Mouse (Mus musculus) megakaryocyte-erythroid progenitor cell, adult 5-6 weeks (primary cell): ENCODE results near the gene Mepce. TPM values are rescaled to one million over a fixed set of nuclear protein-coding genes. Genes with fewer than 3 reads are reported as not detected.

Source experiments
- ATAC-seq: replicated peaks from 2 replicates; pipeline ENCODE4 v1.8.0; 2016; ENCODE audit warnings: mild to moderate bottlenecking, inconsistent platforms; ENCODE audit not compliant: severe bottlenecking, poor library complexity, low FRiP score, low TSS enrichment
- total RNA-seq, 2 experiments: library from RNA; stranded (forward) in 1 of 2; stranded (reverse) in 1 of 2; fragments of 200-1000, 215-1000 nt in 1 of 2; fragments of >200 nt in 1 of 2; fragmentation: Nextera tagmentation in 1 of 2; gene quantifications; 2 replicates each; pipeline ENCODE4 v1.2.3; 2014 to 2017

Gene Mepce
- total RNA-seq, 2 experiments from 2014 or later: 26.7 to 59.2 TPM

DNA sequence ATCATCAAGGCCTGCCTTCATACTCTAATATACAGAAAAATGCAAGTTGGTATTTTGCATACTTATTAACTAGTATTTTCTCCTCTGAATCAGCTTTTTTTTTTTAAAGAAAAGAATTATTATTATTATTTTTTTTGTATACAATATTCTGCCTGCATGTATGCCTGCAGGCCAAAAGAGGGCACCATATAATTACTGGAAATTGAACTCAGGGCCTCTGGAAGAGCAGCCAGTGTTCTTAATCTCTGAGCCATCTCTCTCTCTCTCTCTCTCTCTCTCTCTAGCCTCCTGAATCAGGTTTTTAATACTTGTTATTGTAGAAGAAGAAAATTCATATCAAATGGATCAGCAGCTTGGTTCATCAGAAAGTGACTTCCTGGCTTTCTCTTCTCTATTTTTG, 4.1 kb upstream of the Mepce start:
- no peak for ATAC-seq

DNA sequence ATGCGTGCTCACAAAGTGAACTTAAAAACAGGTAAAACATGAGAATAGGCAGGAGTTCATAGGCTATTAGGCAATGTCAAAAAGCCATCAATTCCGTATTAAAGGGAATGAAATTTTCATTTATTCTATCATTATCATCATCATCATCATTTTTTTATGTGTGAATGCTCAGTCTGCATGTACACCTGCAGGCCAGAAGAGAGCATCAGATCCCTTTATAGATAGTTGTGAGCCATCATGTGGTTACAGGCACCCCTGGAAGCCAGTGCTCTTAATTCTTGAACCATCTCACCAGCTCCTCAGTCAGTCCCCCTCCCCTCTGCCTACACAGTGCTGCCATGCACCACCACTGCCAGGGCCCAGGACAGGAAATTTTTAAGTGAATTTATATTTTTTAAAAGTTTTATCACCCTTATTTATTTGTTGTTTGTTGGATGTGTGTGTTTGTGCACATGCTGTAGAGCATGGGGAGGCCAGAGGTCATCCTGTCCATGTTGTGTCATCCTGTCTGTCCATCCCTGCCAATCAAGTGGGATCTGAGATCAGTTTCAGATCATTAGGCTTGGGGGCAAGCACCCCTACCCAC, 1.6 kb upstream of the Mepce start:
- ATAC-seq: no peak

DNA sequence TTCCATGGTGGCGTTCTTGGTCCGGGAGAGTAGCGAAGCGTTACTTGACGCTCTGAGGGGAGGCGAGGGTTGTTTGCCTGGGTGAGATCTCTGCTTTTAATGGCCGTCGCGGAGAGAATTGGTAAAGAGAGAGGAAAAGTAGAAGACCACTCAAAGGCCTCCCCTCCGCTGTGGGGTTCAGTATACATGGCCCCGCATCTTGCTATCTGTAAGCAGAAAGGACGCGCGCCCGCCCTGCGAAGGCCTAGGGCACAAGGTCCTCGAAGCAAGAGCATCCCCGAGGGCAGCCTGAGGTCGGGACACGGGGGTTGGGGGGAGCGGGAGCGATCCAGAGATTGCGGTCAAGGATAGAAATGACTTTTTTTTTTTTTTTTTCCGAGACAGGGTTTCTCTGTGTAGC, 716 bp upstream of the Mepce start:
- no peak for ATAC-seq

DNA sequence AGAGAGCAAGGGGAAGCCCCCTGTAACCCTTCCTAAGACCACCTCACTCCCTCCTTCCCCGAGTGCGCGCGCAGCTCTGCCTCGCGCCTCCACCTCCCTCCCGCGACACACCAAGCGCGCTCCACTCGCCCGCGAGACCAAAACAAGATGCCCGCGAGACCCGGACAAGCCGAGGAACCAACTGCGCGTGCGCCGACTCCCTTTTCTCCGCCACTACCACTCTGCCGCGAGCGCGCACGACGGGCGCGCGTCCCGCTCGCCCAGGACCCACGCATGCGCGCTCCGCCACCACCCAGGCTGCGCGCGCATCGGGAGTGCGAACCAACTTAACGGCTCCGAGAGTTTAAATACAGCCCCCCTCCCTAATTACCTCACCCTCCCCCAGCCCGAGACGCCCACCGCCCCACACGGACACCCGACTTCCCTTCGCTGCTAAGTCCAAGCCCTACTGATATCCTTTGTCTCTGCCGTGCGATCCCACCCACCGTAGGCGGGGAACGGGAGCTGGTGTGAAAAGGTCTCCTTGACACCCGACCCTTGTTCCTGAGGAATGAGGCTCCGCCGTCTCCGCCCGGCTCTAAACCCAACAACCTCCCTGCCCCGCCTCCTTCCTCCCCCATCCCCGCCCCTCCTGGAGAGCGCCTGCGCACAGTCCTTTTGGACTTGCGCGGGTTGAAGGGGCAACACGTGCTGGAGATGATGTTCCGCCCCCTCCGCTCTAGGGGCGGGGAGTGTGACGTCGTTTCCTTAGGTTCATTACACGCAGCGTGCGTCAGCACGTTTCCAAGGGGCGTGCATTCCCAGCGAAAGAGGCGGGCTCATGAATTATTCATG, 1.1 kb downstream of the Mepce start:
- ATAC-seq: peak; percentile 75

DNA sequence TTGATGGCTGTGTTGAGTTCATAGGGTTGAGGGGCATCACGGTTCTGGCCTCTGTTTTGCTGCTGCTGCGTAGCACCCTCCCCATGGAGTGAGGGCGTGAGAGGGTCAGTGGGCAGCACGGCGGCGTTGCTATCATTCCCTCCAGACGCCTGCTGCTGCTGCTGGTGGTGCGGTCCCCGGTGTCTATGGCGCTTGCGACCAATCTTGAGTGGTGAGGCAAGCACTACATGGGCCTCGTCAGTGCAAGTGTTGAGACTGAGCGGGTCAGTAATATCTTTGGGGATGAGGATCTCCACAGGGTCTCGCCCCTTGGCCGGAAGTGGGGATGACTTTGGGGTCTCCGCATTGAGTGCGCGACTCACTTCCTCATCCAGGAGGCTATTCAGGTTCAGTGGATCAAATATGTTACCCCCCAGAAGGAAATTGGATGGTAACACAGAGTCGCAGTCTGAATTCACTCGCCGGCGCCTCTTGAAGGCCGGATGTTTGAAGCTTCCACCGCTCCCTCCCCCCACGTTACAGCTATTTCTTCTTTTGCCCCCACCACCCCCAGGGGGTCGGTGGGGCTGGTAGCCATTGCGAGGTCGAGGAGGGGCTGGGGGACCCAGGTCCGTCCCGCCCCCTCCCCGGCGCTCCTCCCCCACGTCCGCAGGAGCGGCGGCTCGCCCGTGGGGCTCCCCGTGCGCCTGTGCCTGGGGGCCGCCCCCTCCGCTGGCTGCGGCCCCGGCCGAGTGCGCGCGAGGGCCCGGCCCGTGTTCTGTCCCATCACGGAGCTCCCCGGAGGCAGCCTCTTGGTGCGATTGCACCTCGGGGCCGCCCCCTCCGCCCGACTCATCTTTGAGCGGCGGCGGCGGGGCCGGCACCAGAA, 2.1 kb downstream of the Mepce start:
- no peak for ATAC-seq

DNA sequence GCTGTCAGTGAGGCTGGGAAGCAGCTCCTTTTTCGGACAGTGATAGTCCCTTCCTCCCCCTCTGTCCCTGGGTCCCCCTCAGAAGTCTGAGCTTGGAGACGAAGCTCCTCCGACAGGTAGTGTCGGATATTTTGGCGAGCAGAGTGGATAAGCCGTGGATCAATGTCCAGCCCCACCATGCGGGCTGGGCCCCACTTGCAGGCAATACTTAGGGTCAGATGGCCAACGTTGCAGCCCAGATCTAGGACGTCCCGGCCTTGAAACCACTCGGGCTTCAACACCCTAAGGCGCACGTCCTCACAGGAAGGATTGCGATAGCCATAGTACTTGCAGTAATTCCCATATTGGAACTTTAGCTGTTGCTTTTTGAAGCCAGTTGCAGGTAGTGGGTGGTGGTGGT, 2.9 kb downstream of the Mepce start:
- no peak for ATAC-seq

DNA sequence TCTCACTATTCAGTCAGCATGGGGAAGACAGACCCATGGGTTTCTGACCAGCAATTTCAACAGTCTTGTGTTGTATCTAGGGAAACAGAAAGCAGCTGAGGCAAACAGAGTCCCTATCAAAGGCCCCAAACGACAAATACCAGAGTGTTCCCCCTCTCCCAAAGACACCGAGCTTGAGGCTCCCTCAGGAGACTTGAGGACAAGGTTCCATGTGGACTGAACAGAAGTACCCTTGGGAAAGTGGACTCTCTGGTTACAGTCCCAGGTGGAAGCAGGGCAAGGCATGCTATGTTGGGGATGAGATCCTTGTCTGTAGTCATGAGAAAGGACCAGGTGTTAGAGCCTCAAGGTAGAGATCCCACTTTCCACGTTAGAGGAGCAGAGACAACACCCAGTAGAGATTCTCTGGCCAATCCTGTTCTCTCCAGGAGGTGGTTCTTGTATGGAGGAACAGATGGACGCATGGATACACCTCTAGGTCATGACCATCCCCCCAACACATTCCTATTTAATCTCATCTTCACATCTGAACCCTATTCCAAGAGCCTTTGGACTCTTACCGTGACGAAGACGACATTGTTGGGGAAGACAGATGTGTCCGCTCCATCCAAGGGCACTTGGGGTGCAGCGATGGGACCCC, 3.4 kb downstream of the Mepce start:
- ATAC-seq: no peak

DNA sequence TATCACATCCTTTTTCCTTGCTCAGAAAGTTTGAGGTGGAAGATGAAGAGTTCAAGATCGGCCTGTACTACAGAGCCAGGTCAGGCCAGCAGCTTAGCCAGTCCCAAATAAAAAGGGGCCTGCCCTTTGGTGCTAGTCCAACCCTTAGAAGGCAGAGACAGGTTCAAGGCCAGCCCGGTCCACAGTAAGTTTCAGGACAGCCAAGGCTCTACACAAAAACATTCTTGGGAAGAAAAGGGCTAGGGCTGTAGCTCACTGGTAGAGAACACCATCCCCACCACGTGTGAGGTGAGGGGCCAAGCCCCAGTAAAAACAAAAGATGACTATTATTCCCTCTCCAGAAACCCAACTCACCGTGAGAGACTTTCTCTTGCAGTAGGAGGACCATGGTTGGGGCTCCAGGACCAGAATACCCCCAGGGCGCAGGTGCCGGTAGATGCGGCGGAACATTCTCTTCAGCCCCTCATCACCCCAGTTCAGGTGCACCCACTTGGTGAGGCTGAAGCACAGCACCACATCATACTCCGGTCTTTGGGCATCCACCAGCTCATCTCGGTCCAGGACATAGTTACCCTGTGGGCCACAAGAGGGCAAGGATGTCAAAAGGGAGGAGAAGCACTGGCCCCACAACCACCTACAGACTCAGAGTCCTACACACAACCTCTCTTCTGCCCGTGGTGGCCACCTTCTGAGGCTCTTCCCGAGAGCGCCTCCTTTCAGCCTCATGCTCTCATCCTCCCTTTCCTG, 4.5 kb downstream of the Mepce start:
- no peak for ATAC-seq

DNA sequence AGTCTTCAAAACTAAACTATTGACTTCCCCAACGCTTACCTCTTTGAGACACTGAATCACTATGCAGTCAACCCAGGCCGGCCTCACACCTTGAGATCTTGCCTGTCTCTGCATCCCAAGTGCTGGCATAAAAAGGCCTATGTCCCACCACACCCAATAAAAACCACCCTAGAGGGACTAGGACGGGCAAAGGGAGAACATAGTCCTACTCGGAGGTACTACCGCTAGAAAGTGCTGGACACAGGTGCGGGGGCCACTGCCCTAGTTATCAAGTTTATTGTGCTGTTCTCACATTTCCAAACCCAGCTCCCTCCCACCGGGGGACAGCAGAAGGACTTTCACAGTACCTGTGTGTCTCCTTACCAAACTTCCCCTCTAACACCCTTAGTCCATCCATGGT, 5.8 kb downstream of the Mepce start:
- ATAC-seq: no peak

DNA sequence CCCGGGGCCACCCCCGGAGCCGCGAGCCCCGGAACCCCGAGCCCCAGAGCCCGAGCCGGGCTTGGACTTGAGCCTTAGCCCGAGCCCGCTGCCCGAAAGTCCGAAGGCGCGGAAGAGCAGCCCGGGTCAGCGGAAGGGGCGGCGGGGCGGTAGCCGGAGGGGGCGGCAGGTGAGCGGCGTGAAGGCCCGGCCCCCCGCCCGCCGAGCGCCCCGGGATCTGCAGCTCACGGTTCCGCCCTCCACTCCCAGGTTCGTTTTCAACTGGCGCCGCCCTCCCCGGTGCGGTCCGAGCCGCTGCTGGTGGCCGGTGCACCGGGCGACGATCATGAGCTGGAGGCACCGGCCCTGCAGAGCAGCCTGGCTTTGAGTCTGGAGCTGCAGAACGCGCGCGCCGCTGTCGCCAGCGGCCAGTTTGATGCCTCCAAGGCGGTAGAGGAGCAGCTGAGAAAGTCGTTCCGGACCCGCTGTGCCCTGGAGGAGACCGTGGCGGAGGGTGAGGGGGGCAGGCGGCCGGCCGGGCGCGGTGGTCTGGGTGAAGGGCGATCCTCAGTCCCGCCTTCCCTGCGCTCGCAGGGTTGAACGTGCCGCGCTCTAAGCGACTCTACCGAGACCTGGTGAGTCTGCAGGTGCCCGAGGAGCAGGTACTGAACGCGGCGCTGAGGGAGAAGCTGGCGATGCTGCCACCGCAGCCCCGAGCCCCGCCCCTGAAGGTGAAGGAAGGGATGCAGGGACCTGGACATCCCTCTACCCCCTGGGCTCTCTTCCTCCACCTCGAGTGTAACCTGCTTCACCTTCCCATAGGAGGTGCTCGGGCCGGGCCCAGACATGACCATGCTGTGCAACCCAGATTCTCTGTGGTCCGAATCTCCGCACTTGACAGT, 8.2 kb downstream of the Mepce start:
- ATAC-seq: peak; percentile 7; the same call in 1 of the 2 replicates

DNA sequence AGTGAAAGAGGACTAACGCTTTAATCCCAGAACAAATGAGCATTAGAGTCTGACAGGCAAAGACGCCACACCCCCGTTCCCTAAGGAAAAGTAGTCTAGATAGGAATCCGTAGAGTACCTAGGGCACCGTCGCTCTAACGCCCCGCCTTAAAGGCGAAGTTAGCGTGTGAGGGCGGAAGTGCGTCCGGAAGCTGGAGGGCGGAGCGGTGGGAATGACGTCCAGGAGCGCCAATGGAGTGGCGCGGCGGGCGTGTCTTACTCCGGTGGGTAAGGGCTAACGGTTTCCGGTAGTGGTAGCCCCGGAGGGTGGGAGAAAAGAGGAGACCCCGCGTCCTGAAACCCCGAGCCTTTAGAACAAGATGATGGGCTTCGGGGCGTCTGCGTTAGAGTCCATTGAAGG, 8.8 kb downstream of the Mepce start, which contains the start of gene Ppp1r35:
TSS of gene Ppp1r35 (plus strand) at position 215 of the 400 bp plus-strand sequence.
- ATAC-seq: peak; percentile 83

DNA sequence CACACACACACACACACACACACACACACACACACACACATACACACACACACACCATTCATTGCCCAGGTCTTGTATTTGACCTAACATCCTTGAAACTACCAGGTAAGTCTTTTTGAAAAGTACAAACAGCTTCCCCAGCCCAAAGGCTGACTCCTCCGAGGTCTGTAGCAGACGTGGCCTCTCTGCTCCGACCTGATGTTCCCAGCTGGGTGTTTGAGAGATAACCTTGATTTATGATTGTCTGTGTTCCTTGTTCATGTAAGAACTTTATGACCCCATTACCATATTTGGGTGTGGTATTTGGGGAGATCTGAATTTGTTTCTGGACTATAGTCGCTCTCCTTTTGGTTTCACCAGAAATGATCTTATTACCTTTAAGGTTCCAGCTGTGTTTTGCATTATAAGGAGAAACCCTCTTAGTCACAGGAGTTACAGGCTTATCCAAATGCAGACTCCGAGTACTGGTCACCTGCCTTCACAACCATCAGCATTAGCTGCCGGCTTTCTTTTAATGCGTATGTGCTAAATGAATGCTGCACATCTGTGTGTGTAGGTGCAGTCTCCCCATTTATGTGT, 10.1 kb downstream of the Mepce start:
- ATAC-seq: no peak

DNA sequence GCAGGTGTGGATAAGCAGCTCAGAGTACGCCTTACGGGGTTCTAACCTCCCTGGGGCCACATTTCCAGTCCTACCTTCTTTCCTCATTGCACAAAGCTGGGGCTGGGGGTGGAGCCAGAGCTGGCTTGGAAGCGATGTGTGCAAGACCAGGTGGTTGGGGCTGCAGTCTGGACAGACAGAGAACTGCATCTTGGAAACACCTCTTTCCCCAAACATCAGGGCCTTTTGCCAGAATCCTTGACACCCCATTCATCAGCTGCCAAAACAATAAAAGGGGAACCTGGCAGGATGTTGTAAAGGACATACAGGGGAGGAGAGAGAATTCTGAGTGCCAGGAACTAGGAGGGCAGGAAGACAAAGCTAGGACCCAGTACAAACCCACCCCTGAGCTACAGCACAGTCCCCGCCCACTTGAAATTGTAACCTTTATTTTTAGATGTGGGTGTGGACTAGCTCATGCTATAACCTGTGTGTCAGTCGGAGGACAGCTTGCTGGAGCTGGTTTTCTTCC, 11.0 kb downstream of the Mepce start:
- peak; percentile 54 for ATAC-seq

DNA sequence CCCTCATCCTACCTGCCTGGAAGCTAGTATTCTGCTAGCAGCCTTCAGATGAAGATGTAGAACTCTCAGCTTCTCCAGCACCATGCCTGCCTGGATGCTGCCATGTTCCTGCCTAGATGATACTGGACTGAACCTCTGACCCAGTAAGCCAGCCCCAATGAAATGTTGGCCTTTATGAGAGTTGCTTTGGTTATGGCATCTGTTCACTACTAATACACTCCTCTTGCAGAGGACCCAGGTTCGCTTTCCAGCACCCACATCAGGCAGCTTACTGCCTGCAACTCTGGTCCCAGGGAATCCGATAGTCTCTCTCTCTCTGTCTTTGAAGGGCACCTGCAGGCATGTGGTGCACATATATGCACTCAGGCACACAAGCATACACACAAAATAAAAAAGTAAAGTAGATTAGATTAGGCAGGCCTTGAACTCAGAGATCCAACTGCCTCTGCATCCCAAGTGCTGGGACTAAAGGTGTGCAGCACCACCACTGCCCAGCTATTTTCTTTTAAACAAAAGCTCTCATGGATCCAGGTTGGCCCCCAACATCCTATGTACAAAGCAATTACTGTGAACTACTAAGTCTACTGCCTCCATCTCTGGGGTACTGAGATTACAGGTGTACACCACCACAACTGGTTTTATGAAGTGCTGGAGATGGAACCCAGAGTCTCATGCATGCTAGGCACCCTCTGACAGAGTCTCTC, 11.7 kb downstream of the Mepce start:
- ATAC-seq: no peak

DNA sequence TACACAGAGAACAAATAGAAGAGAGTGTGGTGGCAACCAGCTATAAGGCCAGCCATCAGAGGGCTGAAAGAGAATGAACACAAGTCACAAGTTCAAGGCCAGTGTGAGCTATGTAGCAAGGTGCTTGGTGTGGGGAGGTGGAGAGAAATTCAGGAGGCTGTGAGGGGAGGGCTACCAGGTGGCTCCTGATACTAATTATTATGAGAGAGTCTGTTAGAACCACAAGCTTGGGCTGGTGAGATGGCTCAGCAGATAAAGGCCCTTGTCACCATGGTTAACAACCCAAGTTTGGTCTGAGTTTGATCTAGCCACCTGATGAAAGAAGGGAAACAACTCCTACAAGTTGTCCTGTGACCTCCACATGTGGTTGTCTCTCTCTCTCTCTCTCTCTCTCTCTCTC, 14.7 kb downstream of the Mepce start:
- 0 out of 2 replicates have a peak, but pooled peaks have one; percentile 13 for ATAC-seq

DNA sequence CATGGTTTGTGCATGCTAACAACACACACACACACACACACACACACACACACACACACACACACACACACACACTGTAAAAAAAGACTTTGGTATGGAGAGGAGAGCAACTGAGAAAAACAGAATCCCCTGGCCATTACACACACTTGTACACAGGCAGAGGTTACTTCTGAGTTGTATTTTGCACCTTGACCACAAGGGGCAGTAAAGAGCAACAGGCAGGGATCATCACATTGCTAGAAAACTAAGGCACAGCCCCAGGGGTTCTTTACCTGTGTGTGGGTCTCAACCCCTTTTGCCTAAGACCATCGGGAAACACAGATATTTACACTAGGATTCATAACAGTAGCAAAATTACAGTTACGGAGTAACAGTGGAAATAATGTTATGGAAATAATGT, 16.7 kb downstream of the Mepce start:
- peak; percentile 72 for ATAC-seq

DNA sequence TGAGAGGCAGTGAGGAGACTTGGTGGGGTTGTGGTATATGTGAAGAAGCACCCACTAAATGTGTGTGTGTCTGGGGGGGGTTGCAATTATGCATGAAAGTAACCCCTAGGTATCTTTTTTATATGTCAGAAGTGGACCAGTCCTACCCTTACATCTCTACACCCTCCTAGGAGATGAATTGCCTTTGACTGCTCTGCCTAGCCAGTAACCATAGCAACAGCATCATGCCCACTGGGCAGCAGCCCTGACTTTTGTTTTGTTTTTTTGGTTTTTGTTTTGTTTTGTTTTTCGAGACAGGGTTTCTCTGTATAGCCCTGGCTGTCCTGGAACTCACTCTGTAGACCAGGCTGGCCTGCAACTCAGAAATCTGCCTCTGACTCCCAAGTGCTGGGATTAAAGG, 19.0 kb downstream of the Mepce start:
- no peak for ATAC-seq
